Mouse (Mus musculus) lung, adult 2 months (tissue): Measurements from ENCODE around the gene Nlk.

Experiments
- CTCF ChIP-seq: fragments of 200-500 bp; IDR thresholded peaks from 2 replicates; pipeline ENCODE4 v1.5.1; 2011; ENCODE audit warnings: mild to moderate bottlenecking, low read length, control low read depth; ENCODE audit not compliant: insufficient read depth
- POLR2A ChIP-seq: fragments of 200-500 bp; IDR thresholded peaks from 2 replicates; pipeline ENCODE4 v1.6.1; 2011; ENCODE audit warnings: low read depth, mild to moderate bottlenecking, control low read depth, low read length, borderline replicate concordance; ENCODE audit errors: extremely low read depth

DNA sequence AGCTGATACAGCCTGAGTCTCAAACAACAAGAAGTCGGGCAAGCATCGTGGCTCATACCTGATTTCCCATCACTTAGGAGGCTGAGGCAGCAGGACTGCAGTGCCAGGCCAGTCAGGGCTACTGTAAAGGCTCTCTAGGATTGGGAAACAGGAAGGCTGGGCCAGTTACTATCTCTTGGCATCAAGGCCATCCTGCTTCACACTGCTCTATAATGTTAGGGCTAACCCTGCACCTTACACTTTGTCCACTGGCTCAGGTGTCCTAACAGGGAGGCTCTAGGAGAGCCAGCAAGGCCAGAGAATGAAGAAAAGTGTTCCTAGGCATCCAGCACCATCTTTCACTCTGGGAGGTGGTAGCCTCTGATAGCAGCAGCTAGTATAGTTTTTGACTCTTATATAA, 64.4 kb downstream of the Nlk start:
- TF ChIP-seq POLR2A: no peak
- TF ChIP-seq CTCF: no peak
